Mouse (Mus musculus) cerebellum, postnatal 36 days (tissue): ENCODE data around the gene Habp2.
"Not testable (repeated sequence)": the region's sequence is repeated elsewhere in the genome, so short reads cannot be mapped to it uniquely, and the experiment has no call there.

ENCODE experiments used
- DNase-seq, 2 experiments: peaks; one replicate each; pipeline ENCODE4 v3.0.0; 2021 to 2022; ENCODE audit warnings: mixed read lengths in 2 of 2

Habp2 gene

GRCm38 (mm10) chr19:56297264-56297663, 10.3 kb downstream of the Habp2 start:
- no peak for DNase-seq

- DNase-seq, result peak in 1 of 2 experiments; percentile 6
These were observed 13.9 kb downstream of the Habp2 start for GRCm38 (mm10) chr19:56300835-56301234.

- no peak for DNase-seq
These were observed 29.6 kb downstream of the Habp2 start for GRCm38 (mm10) chr19:56316531-56316930.

- DNase-seq, result no peak
These were observed 32.3 kb downstream of the Habp2 start for GRCm38 (mm10) chr19:56319219-56319618.

GRCm38 (mm10) chr19:56319629-56320028, 32.7 kb downstream of the Habp2 start:
- DNase-seq, result no peak

GRCm38 (mm10) chr19:56320186-56320860, 33.4 kb downstream of the Habp2 start:
- no peak for DNase-seq

GRCm38 (mm10) chr19:56321303-56321920, 34.5 kb downstream of the Habp2 start:
- no peak for DNase-seq

- DNase-seq, result no peak
These were observed 38.7 kb downstream of the Habp2 start for GRCm38 (mm10) chr19:56325676-56326075.

- DNase-seq, result no peak
These were observed 39.4 kb downstream of the Habp2 start for GRCm38 (mm10) chr19:56326243-56326855.

GRCm38 (mm10) chr19:56336321-56336720, 49.4 kb downstream of the Habp2 start:
- DNase-seq, result no peak

GRCm38 (mm10) chr19:56336826-56337225, 49.9 kb downstream of the Habp2 start:
- no peak for DNase-seq

GRCm38 (mm10) chr19:56342006-56342405, 55.1 kb downstream of the Habp2 start:
- DNase-seq, result peak; percentile 41 to 42

- no peak for DNase-seq
These were observed 57.1 kb downstream of the Habp2 start for GRCm38 (mm10) chr19:56343869-56344563.

- DNase-seq, result no peak
These were observed 59.1 kb downstream of the Habp2 start for GRCm38 (mm10) chr19:56346016-56346415.

GRCm38 (mm10) chr19:56346750-56347149, 59.8 kb downstream of the Habp2 start:
- DNase-seq, result no peak

- no peak for DNase-seq
These were observed 62.4 kb downstream of the Habp2 start for GRCm38 (mm10) chr19:56349295-56349694.

GRCm38 (mm10) chr19:56353689-56354088, 66.8 kb downstream of the Habp2 start:
- DNase-seq, result no peak

GRCm38 (mm10) chr19:56355201-56355600, 68.3 kb downstream of the Habp2 start:
- DNase-seq, result no peak

- DNase-seq, result peak; percentile 38 to 39
These were observed 69.8 kb downstream of the Habp2 start for GRCm38 (mm10) chr19:56356480-56357373.

GRCm38 (mm10) chr19:56357374-56357708, 70.4 kb downstream of the Habp2 start:
- DNase-seq, result not testable (repeated sequence)

GRCm38 (mm10) chr19:56358890-56359289, 72.0 kb downstream of the Habp2 start:
- DNase-seq, result no peak

- no peak for DNase-seq
These were observed 77.0 kb downstream of the Habp2 start for GRCm38 (mm10) chr19:56363721-56364460.
